Mouse (Mus musculus) brown adipose tissue, adult 24 weeks (tissue): Measurements from ENCODE around the gene Klhl32. TPM values are rescaled to one million over a fixed set of nuclear protein-coding genes. Genes with fewer than 3 reads are reported as not detected.

Experiments used
- H3K27ac ChIP-seq: fragments of 200-500 bp; replicated peaks from 2 replicates; pipeline ENCODE4 v1.5.1; 2012; ENCODE audit warnings: low read depth, mild to moderate bottlenecking, low read length
- H3K4me1 ChIP-seq: fragments of 200-500 bp; 2 replicates; pipeline ENCODE4 v1.6.1; 2012; ENCODE audit warnings: low read length, mixed read lengths; ENCODE audit not compliant: control insufficient read depth, insufficient read depth, insufficient read length
- H3K4me3 ChIP-seq: fragments of 200-500 bp; 2 replicates; pipeline ENCODE4 v1.5.1; 2012; ENCODE audit warnings: low read depth, mild to moderate bottlenecking, low read length, moderate library complexity; ENCODE audit not compliant: insufficient read depth
- polyA plus RNA-seq: library from polyadenylated mRNA; stranded (reverse); fragments of >200 nt; gene quantifications from 2 replicates; pipeline ENCODE4 v1.2.4, GENCODE M21; 2012; ENCODE audit not compliant: missing spikeins, insufficient read depth, insufficient read length

The Klhl32 gene
- polyA plus RNA-seq, 1 experiment, result not detected

DNA sequence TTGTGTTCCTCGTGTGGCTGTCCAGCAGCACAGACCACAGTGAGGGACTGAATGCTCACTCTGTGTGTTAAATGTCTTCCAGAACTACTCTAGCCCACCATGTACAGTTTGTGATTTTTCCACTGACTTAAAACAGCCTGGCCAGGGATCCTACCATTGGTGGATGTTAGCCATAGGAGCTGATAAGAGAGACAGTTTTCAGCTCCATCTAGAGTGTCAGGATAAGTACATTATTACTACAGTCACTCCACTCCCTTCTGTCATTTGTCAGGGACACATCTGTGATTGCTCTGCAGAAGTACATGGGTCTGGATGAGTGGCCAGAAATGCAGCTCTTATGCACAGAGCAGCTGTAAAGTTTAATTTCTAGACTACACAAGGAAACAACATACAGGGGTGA lies 223.1 kb downstream of the Klhl32 start:
- no peak overlapping the region for H3K27ac ChIP-seq

DNA sequence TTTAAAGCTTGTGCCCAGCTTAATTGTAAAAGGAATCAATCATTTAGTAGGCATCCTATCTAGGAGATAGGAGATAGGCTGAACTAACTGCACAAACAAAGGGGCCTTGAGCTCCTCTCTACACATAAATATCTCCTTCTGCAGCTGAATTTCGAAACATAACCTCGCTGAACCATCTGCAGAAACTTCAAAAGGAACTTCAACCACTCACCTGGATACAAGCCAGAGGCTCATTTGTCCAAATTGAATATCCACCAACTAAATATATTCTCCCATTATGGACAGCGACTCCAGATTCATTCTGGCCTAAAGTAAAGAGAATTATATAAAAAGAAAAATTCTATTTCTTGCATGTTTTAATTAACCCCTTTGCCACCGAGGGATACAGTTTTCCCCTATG lies 224.2 kb downstream of the Klhl32 start:
- Histone ChIP-seq H3K4me1 (no peaks in the 10 kb centered on the region), H3K27ac (no peak overlapping the region), H3K4me3 (no peak overlapping the region)

More for the DNA sequence above, 223.1 kb downstream of the Klhl32 start:
- no peaks in the 10 kb centered on the region for H3K4me1 ChIP-seq
- no peak overlapping the region for H3K4me3 ChIP-seq

DNA sequence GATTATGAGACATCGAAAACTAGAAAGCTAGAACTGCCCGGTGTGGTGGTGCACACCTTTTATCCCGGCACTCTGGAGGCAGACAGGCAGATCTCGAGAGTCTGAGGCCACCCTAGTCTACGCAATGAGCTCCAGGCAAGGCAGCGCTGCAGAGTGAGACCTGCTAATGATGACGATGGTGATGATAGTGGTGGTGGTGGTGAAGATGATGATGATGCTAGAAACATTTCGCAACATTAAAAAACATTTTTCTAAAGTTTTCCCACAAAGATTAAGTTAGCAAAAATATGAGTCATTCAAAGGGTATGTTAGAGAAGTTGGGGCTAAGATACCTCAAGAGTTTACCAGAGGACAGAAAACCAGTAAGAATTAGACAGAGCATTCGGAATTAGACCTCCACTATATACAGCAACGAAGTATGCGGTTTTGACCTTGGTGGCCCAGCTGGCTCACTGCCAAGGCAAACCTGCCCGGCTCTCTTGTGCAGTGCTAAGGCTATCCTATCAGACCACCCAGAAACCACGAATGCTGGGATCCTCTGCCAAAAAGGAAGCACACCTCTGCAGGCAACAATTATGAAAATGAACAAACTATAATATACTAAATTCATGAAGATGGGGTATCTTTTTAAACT lies 224.9 kb downstream of the Klhl32 start:
- Histone ChIP-seq H3K4me1 (no peaks in the 10 kb centered on the region), H3K27ac (no peak overlapping the region), H3K4me3 (no peak overlapping the region)

DNA sequence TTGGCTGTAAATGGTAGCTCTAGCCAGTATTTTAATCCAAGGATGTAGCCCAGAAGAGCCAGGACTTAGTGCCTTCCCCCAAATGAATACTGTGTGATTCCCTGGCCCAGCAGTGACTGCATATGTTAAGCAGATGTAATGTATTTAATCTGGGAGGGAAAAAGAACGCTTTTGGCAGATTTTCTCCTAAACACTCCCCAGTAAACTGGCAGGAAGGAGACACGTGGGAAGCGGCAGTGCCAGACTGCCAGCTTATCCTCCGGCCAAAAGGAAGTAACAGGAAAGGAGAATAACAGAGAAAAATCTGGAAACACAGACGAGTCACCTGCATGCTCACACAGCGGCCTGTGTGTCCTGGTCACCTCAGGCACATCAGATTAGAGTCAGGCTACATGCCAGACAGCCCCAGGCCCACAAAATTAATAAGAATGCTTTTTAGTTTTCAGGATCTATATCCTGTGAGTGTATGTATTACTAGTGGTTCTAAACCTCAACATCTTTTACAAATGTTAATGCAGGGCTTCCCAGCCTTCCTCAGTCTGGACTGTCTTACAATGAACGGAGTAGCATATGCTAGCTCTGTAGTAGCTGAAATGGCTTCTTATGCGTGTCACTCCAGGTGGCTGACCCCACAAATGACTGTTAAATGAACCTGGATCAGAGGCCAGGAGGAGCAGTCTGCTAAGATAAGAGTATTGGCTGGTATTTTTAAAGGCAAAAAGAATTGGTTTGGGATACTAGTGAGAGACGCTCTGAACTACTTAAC lies 229.3 kb downstream of the Klhl32 start:
- H3K27ac ChIP-seq, result no peak overlapping the region
- no peak overlapping the region for H3K4me3 ChIP-seq
- no peaks in the 10 kb centered on the region for H3K4me1 ChIP-seq

DNA sequence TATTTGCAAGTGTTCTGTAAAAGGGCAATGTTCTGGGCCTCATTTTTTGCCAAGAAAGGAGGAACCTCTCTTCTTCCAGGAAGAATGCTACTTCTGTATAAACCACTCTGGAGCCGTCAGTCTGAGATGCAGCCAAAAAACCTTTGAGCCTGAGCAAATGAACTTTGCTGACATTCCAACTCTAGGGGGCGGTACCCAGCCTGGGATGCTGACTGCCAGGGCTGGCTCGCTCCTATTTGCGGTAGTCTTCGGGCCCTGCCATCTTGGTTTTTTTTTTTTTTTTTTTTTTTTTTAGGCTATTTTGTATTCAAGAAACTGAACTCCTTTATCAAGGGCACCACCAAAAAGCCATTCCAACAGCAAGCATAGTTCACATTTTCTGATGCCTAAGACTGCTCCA lies 230.5 kb downstream of the Klhl32 start:
- H3K4me3 ChIP-seq, result no peak overlapping the region
- H3K4me1 ChIP-seq, result no peaks in the 10 kb centered on the region
- H3K27ac ChIP-seq, result no peak overlapping the region

DNA sequence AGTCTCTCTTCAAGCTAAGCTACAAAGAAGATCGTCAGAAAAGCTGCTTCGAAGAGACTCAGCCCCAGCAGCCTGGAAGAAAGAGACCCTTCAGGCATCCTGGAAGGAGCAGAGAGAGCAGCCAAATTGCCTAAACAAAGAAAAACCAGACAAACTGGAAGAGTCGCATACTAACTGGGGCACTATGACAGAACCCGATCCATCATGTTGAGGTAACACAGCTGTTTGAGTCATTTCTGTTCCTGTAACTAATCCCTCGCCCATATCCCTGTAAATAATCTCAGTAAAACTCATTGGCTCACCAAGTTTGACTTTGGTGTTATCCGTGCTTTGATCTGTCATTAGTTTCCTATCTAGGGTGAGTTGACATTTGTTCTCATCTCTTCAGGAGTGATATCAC lies 230.9 kb downstream of the Klhl32 start:
- Histone ChIP-seq H3K4me1 (no peaks in the 10 kb centered on the region), H3K27ac (no peak overlapping the region), H3K4me3 (no peak overlapping the region)

DNA sequence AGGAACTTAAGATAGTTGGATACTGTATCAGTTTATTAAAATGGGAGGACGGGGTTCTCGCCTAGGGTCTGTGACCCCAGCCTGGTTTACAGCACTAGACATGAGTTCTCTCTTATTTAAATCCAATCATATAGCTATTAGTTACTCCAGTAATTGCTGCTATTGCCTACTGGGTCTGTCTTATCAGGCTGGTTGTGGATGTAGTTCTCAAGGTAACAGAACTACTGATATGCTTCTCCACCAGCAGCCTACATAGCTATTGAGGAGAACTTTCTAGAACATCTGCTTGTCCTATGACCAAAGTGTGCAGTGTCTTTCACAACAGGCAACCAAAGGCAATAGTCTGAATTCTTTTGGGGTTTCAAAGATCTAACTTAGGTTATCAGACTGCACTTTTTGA lies 241.4 kb downstream of the Klhl32 start:
- H3K27ac ChIP-seq, result no peak overlapping the region
- H3K4me3 ChIP-seq, result no peak overlapping the region
- H3K4me1 ChIP-seq, result no peaks in the 10 kb centered on the region

DNA sequence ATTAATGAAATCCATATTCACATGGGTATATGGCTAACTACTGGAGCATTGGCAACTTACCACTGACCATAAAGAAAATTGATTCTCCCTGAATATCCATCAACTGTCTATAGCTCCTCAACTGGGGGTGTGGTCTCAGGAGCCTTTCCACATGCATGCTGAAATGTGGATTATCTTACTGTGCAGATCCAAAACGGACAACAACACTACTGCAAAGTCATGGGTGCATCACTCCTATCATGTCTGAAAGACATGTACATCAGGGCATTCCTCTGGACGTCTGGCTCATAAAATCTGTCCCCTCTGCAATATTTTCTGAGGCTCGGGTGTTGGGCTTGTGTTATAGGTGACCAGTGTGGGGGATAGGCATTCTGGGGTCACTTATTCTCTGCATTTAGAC lies 241.8 kb downstream of the Klhl32 start:
- H3K4me3 ChIP-seq, result no peak overlapping the region
- no peak overlapping the region for H3K27ac ChIP-seq
- H3K4me1 ChIP-seq, result no peaks in the 10 kb centered on the region

DNA sequence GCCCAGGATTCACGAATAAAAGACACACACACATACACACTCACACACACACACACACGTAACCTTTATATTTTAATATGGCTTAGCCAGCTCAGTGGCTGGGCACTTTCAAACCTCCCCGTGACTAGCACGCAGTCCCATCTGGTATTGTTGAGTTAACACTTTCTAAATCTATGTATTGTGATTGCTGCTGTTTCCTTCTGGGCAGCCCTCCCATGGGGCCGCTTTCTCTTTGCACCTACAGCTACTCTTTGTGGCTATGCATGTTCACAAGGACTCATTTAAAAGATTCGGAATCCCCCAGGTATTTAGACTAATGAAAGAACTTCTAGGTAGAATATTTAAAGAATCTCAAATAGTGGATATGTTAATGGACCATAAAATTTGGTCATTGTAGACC lies 249.2 kb downstream of the Klhl32 start:
- no peak overlapping the region for H3K4me3 ChIP-seq
- no peak overlapping the region for H3K27ac ChIP-seq
- no peaks in the 10 kb centered on the region for H3K4me1 ChIP-seq

DNA sequence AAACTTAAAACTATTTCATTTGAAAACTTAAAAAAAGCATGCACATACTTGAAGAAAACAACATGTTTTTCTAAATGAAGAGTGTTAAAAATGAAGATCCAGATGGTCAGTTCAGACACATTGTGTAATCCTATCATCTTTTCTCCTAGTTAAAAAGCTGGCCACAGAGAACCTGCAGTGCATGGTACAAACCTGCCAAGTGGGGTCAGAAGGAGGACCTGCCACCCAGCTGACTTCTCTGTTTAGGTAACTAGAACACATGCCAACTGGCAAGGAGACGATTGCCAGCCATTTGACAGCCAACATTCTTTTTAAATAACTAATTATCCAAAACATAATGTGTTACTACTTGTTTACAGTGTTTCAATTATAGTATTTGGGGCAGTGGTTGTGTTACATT lies 252.3 kb downstream of the Klhl32 start:
- Histone ChIP-seq H3K4me1 (no peaks in the 10 kb centered on the region), H3K4me3 (no peak overlapping the region), H3K27ac (no peak overlapping the region)

DNA sequence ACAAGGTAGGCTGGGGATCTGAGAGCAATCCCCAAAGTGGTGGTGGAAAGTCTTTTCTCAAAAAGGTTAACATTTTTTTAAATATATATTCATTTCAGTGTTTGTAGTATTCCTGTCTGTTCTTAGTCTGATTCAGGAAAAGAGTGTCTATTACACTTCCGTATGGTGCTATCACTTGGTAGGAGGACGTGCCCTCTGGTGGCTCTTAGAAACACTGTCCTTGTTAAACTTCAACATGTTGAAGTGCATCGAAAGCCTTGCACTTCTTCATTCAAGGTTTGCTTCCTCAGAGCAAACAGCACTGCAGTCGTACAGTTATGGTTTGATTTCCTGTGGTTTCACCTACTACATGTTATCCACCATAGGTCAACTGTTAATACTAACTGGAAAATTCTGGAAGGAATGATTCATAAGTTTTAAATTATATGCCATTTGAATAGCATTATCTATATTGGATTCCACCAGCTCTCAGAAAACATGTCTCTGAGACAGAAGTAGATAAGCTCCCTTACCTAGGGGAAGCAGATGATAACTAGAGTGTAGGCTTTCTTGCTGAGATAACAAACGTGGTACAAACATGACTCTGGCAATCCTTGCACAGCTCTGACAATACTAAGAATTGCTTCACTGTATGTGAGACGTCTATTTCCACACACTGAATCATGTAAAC lies 253.8 kb downstream of the Klhl32 start:
- Histone ChIP-seq H3K27ac (no peak overlapping the region), H3K4me3 (no peak overlapping the region), H3K4me1 (no peaks in the 10 kb centered on the region)

DNA sequence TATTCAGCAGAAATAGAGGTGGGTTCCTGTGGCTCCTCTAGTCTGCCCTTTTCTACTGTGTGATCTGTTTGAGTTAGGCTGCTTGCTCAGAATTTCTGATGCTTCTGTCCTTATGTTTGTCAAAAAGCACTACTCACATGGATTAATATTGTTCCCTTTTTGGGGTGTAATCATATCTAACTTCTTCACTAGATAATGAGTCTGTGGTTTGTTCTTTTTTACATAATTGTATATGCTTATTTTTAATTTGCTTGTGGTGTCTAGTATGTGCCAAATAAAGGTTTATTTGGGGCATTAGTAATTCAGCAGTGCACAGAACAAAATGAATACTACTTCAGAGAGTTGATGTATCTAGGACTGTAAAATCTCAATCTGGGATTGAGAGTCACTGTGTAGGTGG lies 256.1 kb downstream of the Klhl32 start:
- H3K27ac ChIP-seq, result no peak overlapping the region
- H3K4me1 ChIP-seq, result no peaks in the 10 kb centered on the region
- H3K4me3 ChIP-seq, result no peak overlapping the region

DNA sequence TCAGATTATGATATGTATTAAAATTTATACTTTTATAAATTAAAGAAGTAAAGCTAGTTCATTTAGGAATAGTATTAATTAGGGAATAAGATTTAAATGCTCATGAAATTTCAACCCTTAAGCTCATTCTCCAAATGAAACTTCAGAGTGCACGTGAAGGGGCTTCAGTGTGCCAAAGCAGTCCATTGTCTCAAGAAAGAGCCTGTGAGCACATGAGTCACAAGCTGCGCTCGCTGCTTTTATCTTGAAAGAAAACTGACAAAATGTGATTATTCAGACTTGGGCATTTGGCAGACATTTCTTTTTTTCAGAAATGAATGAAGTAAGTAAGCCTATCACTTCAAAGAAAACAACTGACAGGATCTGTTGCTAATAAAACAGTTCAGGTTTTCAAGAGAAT lies 266.9 kb downstream of the Klhl32 start:
- no peak overlapping the region for H3K4me3 ChIP-seq
- no peaks in the 10 kb centered on the region for H3K4me1 ChIP-seq
- no peak overlapping the region for H3K27ac ChIP-seq

DNA sequence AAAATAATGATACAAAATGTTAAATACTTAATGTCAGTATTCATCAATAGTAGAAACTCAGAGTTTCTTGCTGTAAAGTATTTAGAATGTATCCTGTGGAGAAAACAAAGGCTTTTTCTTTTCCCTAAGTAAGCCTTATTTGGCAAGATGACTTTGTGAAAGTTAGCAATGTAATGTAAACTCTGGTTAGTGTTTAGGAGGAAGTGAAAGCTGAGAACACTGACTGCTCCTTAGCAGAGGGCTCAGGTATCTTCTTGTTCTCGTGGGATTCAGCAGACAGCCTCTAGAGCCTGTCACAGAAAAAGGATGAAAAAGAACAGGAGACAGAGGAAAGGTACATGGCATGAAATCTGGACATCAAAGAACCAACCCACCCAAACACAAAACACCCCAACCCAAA lies 268.6 kb downstream of the Klhl32 start:
- Histone ChIP-seq H3K4me3 (no peak overlapping the region), H3K4me1 (no peaks in the 10 kb centered on the region), H3K27ac (no peak overlapping the region)

DNA sequence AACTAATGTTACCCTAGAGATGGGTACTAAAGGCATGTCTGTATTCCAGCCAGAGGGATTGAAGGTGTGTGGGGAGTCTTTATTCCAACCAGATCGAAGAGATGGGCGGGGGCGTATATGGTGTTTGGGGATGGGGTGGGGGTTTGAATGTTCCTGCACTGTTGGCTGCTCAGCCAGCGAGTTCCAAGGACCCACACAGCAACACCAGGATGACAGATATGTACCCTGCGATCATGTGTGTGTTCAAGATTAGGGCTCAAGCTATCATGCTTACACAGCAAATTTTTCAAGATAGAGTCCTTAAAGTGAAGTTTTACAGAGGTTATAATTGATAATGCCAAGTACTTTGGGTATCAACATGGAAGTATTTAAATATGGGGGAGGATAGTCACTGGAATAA lies 273.3 kb downstream of the Klhl32 start:
- no peak overlapping the region for H3K27ac ChIP-seq

DNA sequence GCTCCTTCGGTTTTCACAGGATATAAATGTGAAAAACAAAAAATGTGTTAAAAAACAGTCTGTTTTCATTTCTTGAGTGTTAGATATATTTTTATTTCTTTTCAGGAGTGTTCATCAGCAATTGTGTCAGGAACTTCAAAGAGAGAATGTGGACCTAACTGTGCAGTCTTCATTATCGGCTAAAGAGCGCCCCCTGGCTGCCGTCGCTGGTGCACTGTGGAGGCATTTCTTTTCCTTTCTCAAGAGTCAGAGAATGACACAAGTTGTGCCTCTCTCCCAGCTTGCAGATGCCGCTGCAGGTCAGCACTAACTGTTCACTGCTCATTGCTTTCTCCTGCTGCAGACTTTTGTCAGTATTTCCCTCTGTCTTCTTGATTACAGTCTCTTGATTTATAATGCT lies 276.6 kb downstream of the Klhl32 start:
- no peak overlapping the region for H3K4me3 ChIP-seq
- H3K27ac ChIP-seq, result no peak overlapping the region
- no peaks in the 10 kb centered on the region for H3K4me1 ChIP-seq

More for the DNA sequence above, 273.3 kb downstream of the Klhl32 start:
- Histone ChIP-seq H3K4me1 (no peaks in the 10 kb centered on the region), H3K4me3 (no peak overlapping the region)
